Mouse (Mus musculus) stomach, embryonic 15.5 days (tissue): ENCODE data around the gene Mlx. TPM values are rescaled to one million over a fixed set of nuclear protein-coding genes. Genes with fewer than 3 reads are reported as not detected.

ENCODE experiments used
- ATAC-seq: fragments of 200-750 bp; cut with Nextera tagmentation; 2 replicates; pipeline ENCODE4 v1.8.0; 2017; ENCODE audit warnings: low read depth, moderate number of reproducible peaks, moderate TSS enrichment; ENCODE audit not compliant: insufficient read depth, low FRiP score
- H3K27ac ChIP-seq: fragments of 300-500 bp; sonication (generic); 2 replicates; pipeline ENCODE4 v1.5.1; 2015; ENCODE audit warnings: mild to moderate bottlenecking, inconsistent platforms
- H3K27me3 ChIP-seq: fragments of 300-500 bp; sonication (generic); replicated peaks from 2 replicates; pipeline ENCODE4 v1.6.1; 2015; ENCODE audit warnings: inconsistent platforms
- H3K36me3 ChIP-seq: fragments of 300-500 bp; sonication (generic); 2 replicates; pipeline ENCODE4 v1.6.1; 2015; ENCODE audit warnings: inconsistent platforms
- H3K4me1 ChIP-seq: fragments of 300-500 bp; sonication (generic); 2 replicates; pipeline ENCODE4 v1.6.1; 2015; ENCODE audit warnings: inconsistent platforms
- H3K4me2 ChIP-seq: fragments of 300-500 bp; sonication (generic); 2 replicates; pipeline ENCODE4 v1.6.1; 2015; ENCODE audit warnings: mild to moderate bottlenecking, inconsistent platforms
- H3K4me3 ChIP-seq: fragments of 300-500 bp; sonication (generic); replicated peaks from 2 replicates; pipeline ENCODE4 v1.5.1; 2015; ENCODE audit warnings: inconsistent platforms
- H3K9ac ChIP-seq: fragments of 300-500 bp; sonication (generic); 2 replicates; pipeline ENCODE4 v1.6.1; 2015; ENCODE audit warnings: inconsistent platforms
- H3K9me3 ChIP-seq: fragments of 300-500 bp; sonication (generic); 2 replicates; pipeline ENCODE4 v1.6.1; 2016; ENCODE audit warnings: inconsistent platforms
- WGBS: fragments of 180-500 bp; shearing (Covaris S2); methylation state at CpG from one replicate; pipeline ENCODE4 v1.1.7; 2015; 5-methylcytosine and 5-hydroxymethylcytosine counted together
- polyA plus RNA-seq: library from polyadenylated mRNA; unstranded; fragments of >200 nt; fragmentation: Nextera tagmentation; extraction: Ambion mirVana; gene quantifications from 2 replicates; pipeline ENCODE4 v1.2.1, GENCODE M21; 2015

Mlx gene
- polyA plus RNA-seq, 1 experiment from 2014 or later = 54.5 TPM

- Histone ChIP-seq H3K4me1 (peaks cover 22% of the 10 kb centered on the region), H3K27ac (peak within 1 kb of the TSS; percentile 44; the same call in 1 of the 2 replicates), H3K9me3 (no peaks in the 10 kb centered on the region), H3K4me3 (peak within 1 kb of the TSS; percentile 81), H3K27me3 (no peaks in the 10 kb centered on the region), H3K36me3 (no peaks in the 10 kb centered on the region; the same call in 1 of the 2 replicates), H3K9ac (peak within 1 kb of the TSS; percentile 73), H3K4me2 (peak within 1 kb of the TSS; percentile 98)
- peak; percentile 85 for ATAC-seq
- WGBS = 4% methylated on average over 35 of the region's 35 CpGs
Measured at GRCm38 (mm10) chr11:101069391-101070188, 17.5 kb upstream of the Mlx start, which contains the start of gene Naglu. Naglu (plus strand) TSS chr11:101070012.

DNA sequence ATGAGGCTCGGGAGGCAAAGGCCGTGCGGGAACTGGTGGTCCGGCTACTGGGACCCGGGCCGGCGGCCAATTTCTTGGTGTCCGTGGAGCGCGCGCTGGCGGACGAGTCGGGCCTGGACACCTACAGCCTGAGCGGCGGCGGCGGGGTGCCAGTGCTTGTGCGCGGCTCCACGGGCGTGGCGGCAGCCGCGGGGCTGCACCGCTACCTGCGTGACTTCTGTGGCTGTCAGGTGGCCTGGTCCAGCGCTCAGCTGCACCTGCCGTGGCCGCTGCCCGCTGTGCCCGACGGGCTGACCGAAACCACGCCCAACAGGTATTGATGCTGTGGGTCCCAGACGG lies 16.9 kb upstream of the Mlx start:
- peak overlapping the region; percentile 81 for H3K4me3 ChIP-seq
- peaks cover 21% of the 10 kb centered on the region for H3K4me1 ChIP-seq
- peak overlapping the region; percentile 73 for H3K9ac ChIP-seq
- H3K36me3 ChIP-seq = no peaks in the 10 kb centered on the region; the same call in 1 of the 2 replicates
- peak overlapping the region; percentile 98 for H3K4me2 ChIP-seq
- no peaks in the 10 kb centered on the region for H3K9me3 ChIP-seq
- peak overlapping the region; percentile 44; the same call in 1 of the 2 replicates for H3K27ac ChIP-seq
- WGBS = 0% methylated on average over 29 of the region's 36 CpGs
- ATAC-seq = peak; percentile 32; the same call in 1 of the 2 replicates
- H3K27me3 ChIP-seq = no peaks in the 10 kb centered on the region

GRCm38 (mm10) chr11:101070987-101071386 lies 16.1 kb upstream of the Mlx start:
- 0 out of 2 replicates have a peak overlapping the region, but pooled peaks have one; percentile 81 for H3K4me3 ChIP-seq
- H3K9ac ChIP-seq = no peak overlapping the region
- H3K36me3 ChIP-seq = no peaks in the 10 kb centered on the region; the same call in 1 of the 2 replicates
- no peak overlapping the region for H3K4me2 ChIP-seq
- H3K9me3 ChIP-seq = no peaks in the 10 kb centered on the region
- no peaks in the 10 kb centered on the region for H3K27me3 ChIP-seq
- no peak for ATAC-seq
- H3K4me1 ChIP-seq = peaks cover 21% of the 10 kb centered on the region
- H3K27ac ChIP-seq = no peak overlapping the region
- WGBS = 72% methylated on average over 6 of the region's 6 CpGs

- ATAC-seq = no peak
- Histone ChIP-seq H3K4me3 (no peak overlapping the region), H3K27ac (no peak overlapping the region), H3K36me3 (no peaks in the 10 kb centered on the region; the same call in 1 of the 2 replicates), H3K9ac (no peak overlapping the region), H3K4me1 (peaks cover 13% of the 10 kb centered on the region), H3K9me3 (no peaks in the 10 kb centered on the region), H3K4me2 (no peak overlapping the region), H3K27me3 (peaks cover 2% of the 10 kb centered on the region; the same call in 1 of the 2 replicates)
- 73% methylated on average over 14 of the region's 14 CpGs for WGBS
Measured at GRCm38 (mm10) chr11:101071810-101072428, 15.2 kb upstream of the Mlx start.

- WGBS = 77% methylated on average over 9 of the region's 9 CpGs
- Histone ChIP-seq H3K27ac (no peak within 1 kb of the TSS), H3K36me3 (no peaks in the 10 kb centered on the region), H3K4me1 (peaks cover 17% of the 10 kb centered on the region), H3K27me3 (peaks cover 43% of the 10 kb centered on the region), H3K9me3 (no peaks in the 10 kb centered on the region), H3K4me3 (peak within 1 kb of the TSS; percentile 17; the same call in 1 of the 2 replicates), H3K9ac (no peak within 1 kb of the TSS), H3K4me2 (no peak within 1 kb of the TSS)
- no peak for ATAC-seq
Measured at GRCm38 (mm10) chr11:101078121-101078520, 9.0 kb upstream of the Mlx start, which contains the start of gene Hsd17b1. Hsd17b1 (plus strand) TSS chr11:101078411.

DNA sequence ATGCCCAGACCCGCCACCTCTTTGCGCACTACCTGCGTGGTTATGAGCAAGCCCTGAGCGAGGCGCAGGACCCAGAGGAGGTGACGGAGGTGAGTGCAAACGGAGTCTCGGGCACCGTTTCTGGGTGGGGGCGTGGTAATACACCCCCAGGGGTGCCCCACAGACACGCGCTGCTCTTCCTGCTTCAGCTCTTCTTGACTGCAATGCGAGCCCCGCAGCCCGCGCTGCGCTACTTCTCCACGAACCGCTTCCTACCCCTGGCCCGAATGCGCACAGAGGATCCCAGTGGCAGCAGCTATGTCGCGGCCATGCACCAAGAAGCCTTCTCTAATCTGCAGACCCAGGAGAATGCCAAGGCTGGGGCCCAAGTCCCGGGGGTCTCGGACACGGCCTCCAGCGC lies 7.3 kb upstream of the Mlx start:
- Histone ChIP-seq H3K4me2 (peak overlapping the region; percentile 37), H3K36me3 (no peaks in the 10 kb centered on the region), H3K27ac (no peak overlapping the region), H3K9ac (no peak overlapping the region), H3K4me1 (peaks cover 23% of the 10 kb centered on the region), H3K4me3 (peak overlapping the region; percentile 17), H3K27me3 (peaks cover 43% of the 10 kb centered on the region), H3K9me3 (no peaks in the 10 kb centered on the region)
- no peak for ATAC-seq
- 4% methylated on average over 27 of the region's 27 CpGs for WGBS

- Histone ChIP-seq H3K4me1 (peaks cover 23% of the 10 kb centered on the region), H3K27ac (no peak overlapping the region), H3K4me2 (no peak overlapping the region), H3K9ac (no peak overlapping the region), H3K9me3 (no peaks in the 10 kb centered on the region), H3K36me3 (no peaks in the 10 kb centered on the region), H3K27me3 (peaks cover 43% of the 10 kb centered on the region), H3K4me3 (no peak overlapping the region)
- WGBS = 68% methylated on average over 5 of the region's 5 CpGs
- no peak for ATAC-seq
Measured at GRCm38 (mm10) chr11:101080421-101080820, 6.7 kb upstream of the Mlx start.

GRCm38 (mm10) chr11:101081659-101082058 lies 5.4 kb upstream of the Mlx start:
- Histone ChIP-seq H3K4me2 (peak overlapping the region; percentile 84), H3K4me3 (peak overlapping the region; percentile 88), H3K27me3 (peaks cover 43% of the 10 kb centered on the region), H3K27ac (peak overlapping the region; percentile 92), H3K4me1 (peaks cover 36% of the 10 kb centered on the region), H3K9ac (peak overlapping the region; percentile 37; the same call in 1 of the 2 replicates), H3K36me3 (no peaks in the 10 kb centered on the region), H3K9me3 (no peaks in the 10 kb centered on the region)
- ATAC-seq = no peak
- 6% methylated on average over 10 of the region's 10 CpGs for WGBS

GRCm38 (mm10) chr11:101082208-101083082 lies 4.6 kb upstream of the Mlx start, which contains the start of gene Coasy:
Coasy (plus strand) TSS chr11:101082565.
- ATAC-seq = peak; percentile 84
- Histone ChIP-seq H3K4me2 (peak within 1 kb of the TSS; percentile 84), H3K9ac (peak within 1 kb of the TSS; percentile 89), H3K27ac (peak within 1 kb of the TSS; percentile 92), H3K4me3 (peak within 1 kb of the TSS; percentile 88), H3K36me3 (no peaks in the 10 kb centered on the region), H3K4me1 (peaks cover 39% of the 10 kb centered on the region), H3K9me3 (no peaks in the 10 kb centered on the region), H3K27me3 (peaks cover 36% of the 10 kb centered on the region)
- 0% methylated on average over 51 of the region's 51 CpGs for WGBS

DNA sequence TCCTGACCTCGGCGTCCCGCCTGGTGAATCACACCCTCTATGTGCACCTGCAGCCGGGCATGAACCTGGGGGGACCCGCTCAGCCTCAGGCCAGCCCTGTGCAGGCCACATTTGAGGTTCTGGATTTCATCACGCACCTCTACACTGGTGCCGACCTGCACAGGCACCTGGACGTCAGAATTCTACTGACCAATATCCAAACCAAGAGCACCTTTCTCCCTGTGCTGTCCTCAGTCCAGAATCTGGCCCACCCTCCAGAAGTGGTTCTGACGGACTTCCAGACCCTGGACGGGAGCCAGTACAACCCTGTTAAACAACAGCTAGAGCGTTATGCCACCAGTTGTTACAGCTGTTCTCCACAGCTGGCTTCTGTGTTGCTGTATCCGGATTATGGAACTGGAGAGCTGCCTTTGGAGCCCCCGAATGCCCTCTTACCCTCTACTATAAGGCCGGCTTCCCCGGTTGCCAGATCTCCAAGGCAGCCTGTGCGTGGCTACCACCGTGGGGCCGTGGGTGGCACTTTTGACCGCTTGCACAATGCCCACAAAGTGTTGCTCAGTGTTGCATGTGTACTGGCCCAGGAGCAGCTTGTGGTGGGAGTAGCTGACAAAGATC lies 3.9 kb upstream of the Mlx start:
- Histone ChIP-seq H3K27ac (peak overlapping the region; percentile 92), H3K4me2 (peak overlapping the region; percentile 84), H3K4me3 (peak overlapping the region; percentile 88), H3K4me1 (peaks cover 47% of the 10 kb centered on the region), H3K9ac (peak overlapping the region; percentile 89), H3K27me3 (peaks cover 29% of the 10 kb centered on the region), H3K9me3 (no peaks in the 10 kb centered on the region), H3K36me3 (no peaks in the 10 kb centered on the region)
- ATAC-seq = 0 out of 2 replicates have a peak, but pooled peaks have one; percentile 2
- WGBS = 31% methylated on average over 19 of the region's 19 CpGs

DNA sequence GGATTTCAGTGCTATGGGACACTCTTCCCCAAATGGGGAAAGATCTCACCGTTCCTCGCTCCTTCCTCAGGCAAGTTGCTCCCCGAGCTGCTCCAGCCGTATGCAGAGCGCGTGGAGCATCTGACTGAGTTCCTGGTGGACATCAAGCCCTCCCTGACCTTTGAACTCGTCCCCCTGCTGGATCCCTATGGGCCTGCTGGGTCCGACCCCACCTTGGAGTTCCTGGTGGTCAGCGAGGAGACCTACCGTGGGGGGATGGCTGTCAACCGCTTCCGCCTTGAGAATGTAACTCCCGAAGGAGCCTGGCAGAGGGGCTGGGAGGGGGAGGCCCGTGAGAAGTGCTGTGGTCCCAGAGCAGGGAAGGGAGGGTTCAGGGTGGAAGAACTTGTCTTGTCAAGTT lies 2.8 kb upstream of the Mlx start:
- no peak overlapping the region for H3K9ac ChIP-seq

More for the DNA sequence above, 2.8 kb upstream of the Mlx start:
- H3K9me3 ChIP-seq = no peaks in the 10 kb centered on the region
- H3K4me1 ChIP-seq = peaks cover 50% of the 10 kb centered on the region
- peaks cover 18% of the 10 kb centered on the region for H3K27me3 ChIP-seq
- no peak overlapping the region for H3K27ac ChIP-seq
- H3K4me3 ChIP-seq = no peak overlapping the region
- no peak for ATAC-seq
- WGBS = 83% methylated on average over 14 of the region's 14 CpGs
- peaks cover 3% of the 10 kb centered on the region; the same call in 1 of the 2 replicates for H3K36me3 ChIP-seq
- no peak overlapping the region for H3K4me2 ChIP-seq
